ENCODE assay signal across 8 mouse cellular contexts in genomic region chr7:63752081-63752480, GRCm38 (mm10).
DNase-seq lines count a peak whose midpoint lies in the region; ATAC-seq and TF ChIP-seq lines count a peak whose summit lies in the region.

No protein-coding gene starts in this region.

- H3K36me3 ChIP-seq in kidney, postnatal 0 days (ENCODE audit: insufficient read depth, low read length) = no peaks in the 10 kb centered on the region
- no peaks in the 10 kb centered on the region for H3K36me3 ChIP-seq in neural tube, embryonic 11.5 days (ENCODE audit: control insufficient read depth, insufficient read depth, low read length)

- ATAC-seq in kidney, postnatal 0 days (replicated peaks; ENCODE audit: low FRiP score, low read depth) = no peak
- no peak for ATAC-seq in neural tube, embryonic 11.5 days (ENCODE audit: insufficient read depth, low FRiP score, low TSS enrichment)

- H3K9me3 ChIP-seq in kidney, postnatal 0 days (replicated peaks; ENCODE audit: low read length) = no peaks in the 10 kb centered on the region
- H3K9me3 ChIP-seq in neural tube, embryonic 11.5 days (ENCODE audit: control insufficient read depth, low read length) = no peaks in the 10 kb centered on the region

- H3K27me3 ChIP-seq in kidney, postnatal 0 days (ENCODE audit: insufficient read depth, low read length) = peaks cover 30% of the 10 kb centered on the region
- H3K27me3 ChIP-seq in neural tube, embryonic 11.5 days (ENCODE audit: control insufficient read depth, insufficient read depth, low read length) = peaks cover 26% of the 10 kb centered on the region

- H3K4me2 ChIP-seq in kidney, postnatal 0 days (ENCODE audit: low read length) = no peak overlapping the region
- H3K4me2 ChIP-seq in neural tube, embryonic 11.5 days (ENCODE audit: low read depth) = no peak overlapping the region

- peak; percentile 34 for DNase-seq in gastrocnemius, adult 2 months
- DNase-seq in gastrocnemius, postnatal 14 days = no peak
- peak; percentile 38 to 63 for DNase-seq in right cerebral cortex, adult 2 months (ENCODE audit: low spot score in 2 of 2)
- no peak for DNase-seq in right cerebral cortex, postnatal 25 days
- peak; percentile 41 for DNase-seq in c-Kit-positive CD71-positive TER-119-positive erythroid progenitor cells, embryonic 14.5 days (ENCODE audit: low spot score)
- peak; percentile 67 for DNase-seq in kidney, postnatal 0 days (ENCODE audit: low spot score)
- peak; percentile 56 for DNase-seq in neural tube, embryonic 11.5 days (ENCODE audit: low spot score)
- DNase-seq in layer of hippocampus, postnatal 14 days (ENCODE audit: low spot score in 2 of 2) = no peak

- intact Hi-C loops in gastrocnemius, adult 2 months (cut with DNase I) = loop anchor here (2.0 to 10.0 kb wide), 5 partner anchors 103 to 990 kb away; partner anchors contain the start of genes Fan1 and Trpm1
- intact Hi-C loops in gastrocnemius, postnatal 14 days (cut with DNase I; ENCODE audit: low total_unique reads) = loop anchor here (10.0 kb wide), 3 partner anchors 193 to 403 kb away; partner anchors contain the start of gene Trpm1

- 39% methylated on average over 4 of the region's 4 CpGs for WGBS in kidney, postnatal 0 days
- WGBS in neural tube, embryonic 11.5 days = 50% methylated on average over 4 of the region's 4 CpGs

- H3K9ac ChIP-seq in kidney, postnatal 0 days (ENCODE audit: low read depth, low read length) = no peak overlapping the region
- no peak overlapping the region for H3K9ac ChIP-seq in neural tube, embryonic 11.5 days (ENCODE audit: low read length)

- H3K4me3 ChIP-seq in gastrocnemius, adult 2 months = no peak overlapping the region
- no peak overlapping the region for H3K4me3 ChIP-seq in kidney, postnatal 0 days (replicated peaks; ENCODE audit: low read depth, low read length)
- H3K4me3 ChIP-seq in neural tube, embryonic 11.5 days (ENCODE audit: low read depth, low read length) = no peak overlapping the region

- no peak overlapping the region for H3K27ac ChIP-seq in gastrocnemius, adult 2 months
- H3K27ac ChIP-seq in kidney, postnatal 0 days = no peak overlapping the region
- H3K27ac ChIP-seq in neural tube, embryonic 11.5 days (ENCODE audit: low read depth, low read length) = no peak overlapping the region

- TF ChIP-seq CTCF in gastrocnemius, adult 2 months (IDR thresholded peaks at IDR 0.05) = peak; percentile 88; the same call in 1 of the 2 replicates
- peak; percentile 92 for TF ChIP-seq CTCF in kidney, postnatal 0 days (IDR thresholded peaks at IDR 0.05; ENCODE audit: low read depth)

- no peaks in the 10 kb centered on the region; the same call in 1 of the 2 replicates for H3K4me1 ChIP-seq in kidney, postnatal 0 days (replicated peaks; ENCODE audit: insufficient read depth, low read length)
- no peaks in the 10 kb centered on the region for H3K4me1 ChIP-seq in neural tube, embryonic 11.5 days (ENCODE audit: control insufficient read depth, insufficient read depth, low read length)

Comparison
In these comparisons a context has a peak if more than half of its experiments do, and no peak if none do; other contexts are left out.
1. DNase-seq: peak in gastrocnemius, adult 2 months (single experiment), right cerebral cortex, adult 2 months (2 of 2), c-Kit-positive CD71-positive TER-119-positive erythroid progenitor cells, embryonic 14.5 days (single experiment), kidney, postnatal 0 days (single experiment) and neural tube, embryonic 11.5 days (single experiment); none in gastrocnemius, postnatal 14 days (single experiment), right cerebral cortex, postnatal 25 days (single experiment) and layer of hippocampus, postnatal 14 days (0 of 2).